Mouse (Mus musculus) limb, embryonic 10.5 days (tissue): ENCODE data around the gene Pdlim4. TPM values are rescaled to one million over a fixed set of nuclear protein-coding genes. Genes with fewer than 3 reads are reported as not detected.
"Not testable (repeated sequence)": the region's sequence is repeated elsewhere in the genome, so short reads cannot be mapped to it uniquely, and the experiment has no call there.

Experiments
- DNase-seq: peaks from one replicate; pipeline ENCODE4 v3.0.0-alpha.2; 2017; ENCODE audit warnings: low spot score
- H3K27ac ChIP-seq: fragments of 300-500 bp; sonication (generic); 2 replicates; pipeline ENCODE4 v1.5.1; 2016; ENCODE audit warnings: mild to moderate bottlenecking
- H3K27me3 ChIP-seq: fragments of 300-500 bp; sonication (generic); 2 replicates; pipeline ENCODE4 v1.6.1; 2016; ENCODE audit warnings: low read depth, mild to moderate bottlenecking; ENCODE audit not compliant: poor library complexity, severe bottlenecking
- H3K36me3 ChIP-seq: fragments of 300-500 bp; sonication (generic); 2 replicates; pipeline ENCODE4 v1.6.1; 2016; ENCODE audit warnings: mild to moderate bottlenecking, moderate library complexity
- H3K4me1 ChIP-seq: fragments of 300-500 bp; sonication (generic); 2 replicates; pipeline ENCODE4 v1.6.1; 2016
- H3K4me3 ChIP-seq: fragments of 300-500 bp; sonication (generic); 2 replicates; pipeline ENCODE4 v1.5.1; 2016; ENCODE audit warnings: mild to moderate bottlenecking, moderate library complexity
- H3K9me3 ChIP-seq: fragments of 300-500 bp; sonication (generic); replicated peaks from 2 replicates; pipeline ENCODE4 v1.6.1; 2016; ENCODE audit warnings: mild to moderate bottlenecking
- WGBS: fragments of 180-500 bp; shearing (Covaris S2); methylation state at CpG from one replicate; pipeline ENCODE4 v1.1.7; 2016; 5-methylcytosine and 5-hydroxymethylcytosine counted together
- polyA plus RNA-seq: library from polyadenylated mRNA; unstranded; fragments of >200 nt; fragmentation: Nextera tagmentation; extraction: Ambion mirVana; gene quantifications from 2 replicates; pipeline ENCODE4 v1.2.1, GENCODE M21; 2016

Pdlim4 gene
- polyA plus RNA-seq, 1 experiment from 2014 or later = 171 TPM

- DNase-seq = no peak
- WGBS = 93% methylated on average over 7 of the region's 7 CpGs
- H3K9me3 ChIP-seq = no peaks in the 10 kb centered on the region
- no peaks in the 10 kb centered on the region for H3K27me3 ChIP-seq
- H3K27ac ChIP-seq = no peak overlapping the region
- no peak overlapping the region for H3K4me3 ChIP-seq
- H3K36me3 ChIP-seq = peaks cover 51% of the 10 kb centered on the region
- H3K4me1 ChIP-seq = peaks cover 27% of the 10 kb centered on the region
Observed at GRCm38 (mm10) chr11:54053090-54053489, 15.7 kb downstream of the Pdlim4 start.

DNA sequence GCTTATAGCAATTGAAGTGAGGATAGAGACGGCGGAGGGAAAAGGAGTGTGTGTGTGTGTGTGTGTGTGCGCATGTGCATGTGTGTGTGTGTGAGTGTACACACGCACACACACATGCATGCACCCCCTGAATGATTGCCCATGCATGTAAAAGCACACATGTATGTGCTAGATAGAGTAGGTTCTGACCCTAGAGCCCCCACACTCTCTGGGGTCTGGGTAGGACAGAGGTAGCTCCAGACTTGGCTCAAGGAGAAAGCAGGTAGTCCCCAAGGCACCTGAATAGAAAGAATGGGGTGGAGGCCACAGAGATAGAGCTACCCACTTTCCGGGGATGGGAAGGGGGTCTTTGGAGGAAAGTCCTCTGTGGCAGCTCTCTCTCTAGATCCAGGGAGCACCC lies 16.7 kb downstream of the Pdlim4 start:
- WGBS = 95% methylated on average over 5 of the region's 5 CpGs
- DNase-seq = no peak
- H3K36me3 ChIP-seq = peaks cover 49% of the 10 kb centered on the region

DNA sequence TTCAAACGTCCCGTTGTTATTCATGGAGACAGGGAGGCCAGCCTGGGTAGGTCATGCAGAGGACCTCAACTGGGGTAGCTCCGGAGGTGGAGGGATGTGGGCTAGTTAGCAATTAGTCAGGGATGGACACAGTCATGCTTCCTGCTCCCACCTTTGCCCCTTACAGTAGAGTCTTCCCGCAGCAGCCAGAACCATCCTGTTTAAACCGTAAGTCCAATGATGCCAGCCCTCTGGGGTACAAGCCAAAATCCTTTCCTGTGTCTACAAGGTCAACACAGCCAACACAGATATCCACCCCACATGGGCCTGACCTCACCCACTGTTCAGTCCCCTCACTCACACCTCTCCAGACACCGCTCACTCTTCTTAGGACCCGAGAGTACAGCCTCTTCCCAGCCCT lies 17.7 kb downstream of the Pdlim4 start:
- 86% methylated on average over 7 of the region's 7 CpGs for WGBS
- DNase-seq = no peak
- H3K36me3 ChIP-seq = peaks cover 45% of the 10 kb centered on the region

More for the DNA sequence above, 16.7 kb downstream of the Pdlim4 start:
- Histone ChIP-seq H3K4me1 (peaks cover 17% of the 10 kb centered on the region), H3K9me3 (no peaks in the 10 kb centered on the region), H3K27ac (no peak overlapping the region), H3K4me3 (no peak overlapping the region), H3K27me3 (no peaks in the 10 kb centered on the region)

GRCm38 (mm10) chr11:54050205-54050604 lies 18.6 kb downstream of the Pdlim4 start:
- H3K9me3 ChIP-seq = no peaks in the 10 kb centered on the region
- no peak for DNase-seq
- H3K27me3 ChIP-seq = no peaks in the 10 kb centered on the region
- no peak overlapping the region for H3K4me3 ChIP-seq
- H3K27ac ChIP-seq = no peak overlapping the region
- peaks cover 36% of the 10 kb centered on the region for H3K36me3 ChIP-seq
- WGBS = 84% methylated on average over 2 of the region's 2 CpGs
- H3K4me1 ChIP-seq = no peaks in the 10 kb centered on the region

More for the DNA sequence above, 17.7 kb downstream of the Pdlim4 start:
- H3K4me3 ChIP-seq = no peak overlapping the region
- no peaks in the 10 kb centered on the region for H3K9me3 ChIP-seq
- peaks cover 8% of the 10 kb centered on the region for H3K4me1 ChIP-seq
- H3K27me3 ChIP-seq = no peaks in the 10 kb centered on the region
- no peak overlapping the region for H3K27ac ChIP-seq

DNA sequence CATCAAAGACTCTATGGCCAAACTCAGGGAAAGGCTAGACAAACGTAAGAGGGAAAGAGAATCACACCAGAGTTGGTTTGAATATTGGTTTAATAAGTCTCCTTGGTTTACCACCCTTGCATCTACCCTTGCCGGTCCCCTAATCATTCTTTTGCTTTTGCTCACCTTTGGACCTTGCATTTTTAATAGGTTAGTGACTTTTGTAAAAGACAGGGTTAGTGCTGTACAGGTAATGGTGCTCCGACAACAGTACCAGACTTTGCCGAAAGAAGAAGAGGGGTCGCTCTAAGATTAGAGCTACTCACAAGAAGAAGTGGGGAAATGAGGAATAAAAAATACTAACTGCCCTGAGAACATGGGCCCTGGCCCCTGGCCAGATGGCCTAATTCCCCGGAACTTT lies 28.1 kb downstream of the Pdlim4 start:
- H3K27ac ChIP-seq = no peak overlapping the region
- WGBS = 94% methylated on average over 6 of the region's 6 CpGs
- no peaks in the 10 kb centered on the region for H3K27me3 ChIP-seq
- H3K4me1 ChIP-seq = no peaks in the 10 kb centered on the region
- H3K36me3 ChIP-seq = no peaks in the 10 kb centered on the region
- H3K4me3 ChIP-seq = no peak overlapping the region
- no peak for DNase-seq
- no peaks in the 10 kb centered on the region for H3K9me3 ChIP-seq

DNA sequence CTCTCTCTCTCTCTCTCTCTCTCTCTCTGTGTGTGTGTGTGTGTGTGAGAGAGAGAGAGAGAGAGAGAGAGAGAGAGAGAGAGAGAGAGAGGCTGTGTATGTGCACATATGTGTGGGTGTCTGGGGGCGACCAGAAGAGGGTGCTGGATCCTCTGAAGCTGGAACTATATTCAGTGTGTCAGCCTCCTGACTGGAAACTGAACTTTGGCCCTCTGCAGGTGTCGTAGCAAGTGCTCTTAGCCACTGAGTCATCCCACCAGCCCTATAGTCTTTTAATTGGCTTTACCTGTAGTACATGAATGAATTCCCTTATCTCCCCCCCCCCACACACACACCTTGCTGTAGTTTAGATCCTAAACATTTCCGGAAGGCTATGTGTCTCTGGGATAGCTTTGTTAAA lies 35.9 kb downstream of the Pdlim4 start:
- not testable (repeated sequence) for DNase-seq, H3K9me3 ChIP-seq, H3K27ac ChIP-seq, H3K4me3 ChIP-seq, H3K36me3 ChIP-seq
- Histone ChIP-seq H3K4me1 (peaks cover 11% of the 10 kb centered on the region), H3K27me3 (peaks cover 21% of the 10 kb centered on the region)
- 90% methylated on average over 2 of the region's 3 CpGs for WGBS

GRCm38 (mm10) chr11:54028997-54029396 lies 39.8 kb downstream of the Pdlim4 start:
- DNase-seq = no peak
- Histone ChIP-seq H3K27ac (peak overlapping the region; percentile 76; the same call in 1 of the 2 replicates), H3K36me3 (no peaks in the 10 kb centered on the region), H3K9me3 (no peaks in the 10 kb centered on the region), H3K27me3 (peaks cover 51% of the 10 kb centered on the region), H3K4me1 (peaks cover 18% of the 10 kb centered on the region), H3K4me3 (peak overlapping the region; percentile 58)
- WGBS = 78% methylated on average over 4 of the region's 4 CpGs

- DNase-seq = peak; percentile 81
- Histone ChIP-seq H3K36me3 (no peaks in the 10 kb centered on the region), H3K4me3 (peak within 1 kb of the TSS; percentile 58), H3K27me3 (peaks cover 51% of the 10 kb centered on the region), H3K9me3 (no peaks in the 10 kb centered on the region), H3K4me1 (peaks cover 18% of the 10 kb centered on the region), H3K27ac (peak within 1 kb of the TSS; percentile 76)
- 3% methylated on average over 61 of the region's 61 CpGs for WGBS
Observed at GRCm38 (mm10) chr11:54028044-54028951, 40.5 kb downstream of the Pdlim4 start, which contains the start of gene Slc22a4. Slc22a4 (minus strand) TSS chr11:54028090.

- Histone ChIP-seq H3K27me3 (peaks cover 51% of the 10 kb centered on the region), H3K36me3 (no peaks in the 10 kb centered on the region), H3K9me3 (no peaks in the 10 kb centered on the region), H3K4me1 (peaks cover 18% of the 10 kb centered on the region), H3K27ac (peak overlapping the region; percentile 76; the same call in 1 of the 2 replicates), H3K4me3 (peak overlapping the region; percentile 58)
- 19% methylated on average over 31 of the region's 31 CpGs for WGBS
- peak; percentile 39 for DNase-seq
Observed at GRCm38 (mm10) chr11:54027131-54028043, 41.4 kb downstream of the Pdlim4 start.

DNA sequence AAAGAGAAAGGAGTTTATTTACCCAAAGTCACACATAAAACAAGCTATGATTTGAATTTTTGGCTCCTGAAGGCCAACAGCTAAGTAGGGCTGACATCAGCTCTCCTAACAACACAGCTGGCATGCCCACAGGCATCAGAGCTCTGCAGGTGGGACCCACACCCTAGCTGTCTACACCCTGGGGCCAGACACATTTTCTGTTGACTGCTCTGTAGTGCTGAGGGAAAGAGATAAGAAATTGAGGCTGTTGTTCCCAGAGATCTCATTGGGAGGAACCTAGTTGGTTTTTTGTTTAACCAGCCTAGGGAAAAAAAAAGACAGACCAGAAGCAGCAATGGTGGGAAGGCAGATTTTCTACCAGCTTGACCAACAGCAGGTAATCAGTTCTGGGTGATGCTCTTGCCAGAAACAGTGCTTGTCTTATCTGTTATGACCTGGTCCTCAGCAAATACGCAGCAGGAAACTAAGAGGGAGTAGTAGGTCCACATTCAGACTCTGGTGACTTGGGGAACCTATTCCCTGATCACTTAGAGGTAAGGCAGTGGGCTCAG lies 42.2 kb downstream of the Pdlim4 start:
- Histone ChIP-seq H3K27me3 (peaks cover 51% of the 10 kb centered on the region), H3K27ac (no peak overlapping the region), H3K36me3 (no peaks in the 10 kb centered on the region), H3K4me3 (no peak overlapping the region), H3K9me3 (no peaks in the 10 kb centered on the region), H3K4me1 (peaks cover 18% of the 10 kb centered on the region)
- DNase-seq = no peak
- 74% methylated on average over 1 of the region's 1 CpGs for WGBS

- no peak overlapping the region for H3K27ac ChIP-seq
- no peaks in the 10 kb centered on the region for H3K9me3 ChIP-seq
- H3K4me1 ChIP-seq = 0 out of 2 replicates have a peak, but pooled peaks cover 3% of the 10 kb centered on the region
- no peaks in the 10 kb centered on the region for H3K36me3 ChIP-seq
- peaks cover 17% of the 10 kb centered on the region for H3K27me3 ChIP-seq
- H3K4me3 ChIP-seq = no peak overlapping the region
- WGBS = 93% methylated on average over 5 of the region's 5 CpGs
- DNase-seq = no peak
Observed at GRCm38 (mm10) chr11:54021396-54022093, 47.3 kb downstream of the Pdlim4 start.
